Comparison of ENCODE assay signal across 8 mouse cellular contexts in genomic region chr5:109555676-109556571, GRCm38 (mm10). TPM values are rescaled to one million over a fixed set of nuclear protein-coding genes. Genes with fewer than 3 reads are reported as not detected.
DNase-seq lines count a peak whose midpoint lies in the region; ATAC-seq and TF ChIP-seq lines count a peak whose summit lies in the region.

No protein-coding gene starts in this region.

- no peak for TF ChIP-seq CTCF in lung, adult 2 months (IDR thresholded peaks at IDR 0.05; ENCODE audit: insufficient read depth, low read length)
- TF ChIP-seq CTCF in olfactory bulb, adult 2 months (IDR thresholded peaks at IDR 0.05; ENCODE audit: insufficient read depth, low read depth, low read length) = no peak

- H3K9me3 ChIP-seq in forebrain, embryonic 16.5 days (ENCODE audit: control insufficient read depth, low read length) = peaks cover 42% of the 10 kb centered on the region
- peaks cover 50% of the 10 kb centered on the region for H3K9me3 ChIP-seq in intestine, embryonic 14.5 days (ENCODE audit: control insufficient read depth, low read length)
- peaks cover 58% of the 10 kb centered on the region for H3K9me3 ChIP-seq in limb, embryonic 14.5 days (ENCODE audit: control insufficient read depth, low read length)

- H3K9ac ChIP-seq in forebrain, embryonic 16.5 days (replicated peaks; ENCODE audit: low read depth, low read length) = no peak overlapping the region
- H3K9ac ChIP-seq in intestine, embryonic 14.5 days (ENCODE audit: low read length) = no peak overlapping the region
- no peak overlapping the region for H3K9ac ChIP-seq in limb, embryonic 14.5 days (ENCODE audit: low read depth, low read length, severe bottlenecking)

- peak overlapping the region; percentile 52 for H3K4me3 ChIP-seq in lung, adult 2 months (replicated peaks; ENCODE audit: extremely low read depth, low read depth, low read length)
- H3K4me3 ChIP-seq in forebrain, embryonic 16.5 days (replicated peaks; ENCODE audit: low read length) = peak overlapping the region; percentile 81
- H3K4me3 ChIP-seq in intestine, embryonic 14.5 days (ENCODE audit: low read depth, low read length) = peak overlapping the region; percentile 64
- peak overlapping the region; percentile 68 for H3K4me3 ChIP-seq in limb, embryonic 14.5 days (replicated peaks; ENCODE audit: low read length)
- peak overlapping the region; percentile 48 for H3K4me3 ChIP-seq in olfactory bulb, adult 2 months (ENCODE audit: insufficient read depth, low read depth, low read length)

- H3K36me3 ChIP-seq in forebrain, embryonic 16.5 days (ENCODE audit: control insufficient read depth, insufficient read depth) = peaks cover 11% of the 10 kb centered on the region; the same call in 1 of the 2 replicates
- H3K36me3 ChIP-seq in intestine, embryonic 14.5 days (ENCODE audit: control insufficient read depth, insufficient read depth, low read length) = no peaks in the 10 kb centered on the region
- H3K36me3 ChIP-seq in limb, embryonic 14.5 days (ENCODE audit: control insufficient read depth, insufficient read depth, low read length) = no peaks in the 10 kb centered on the region; the same call in 1 of the 2 replicates

- 77% methylated on average over 54 of the region's 54 CpGs for WGBS in lung, adult 2 months
- WGBS in forebrain, embryonic 16.5 days = 81% methylated on average over 54 of the region's 54 CpGs
- WGBS in intestine, embryonic 14.5 days = 75% methylated on average over 54 of the region's 54 CpGs
- WGBS in limb, embryonic 14.5 days = 77% methylated on average over 50 of the region's 54 CpGs
- 79% methylated on average over 54 of the region's 54 CpGs for WGBS in olfactory bulb, adult 2 months

- peak overlapping the region; percentile 99 for H3K27ac ChIP-seq in forebrain, embryonic 16.5 days (ENCODE audit: low read length)
- H3K27ac ChIP-seq in intestine, embryonic 14.5 days (ENCODE audit: low read depth) = peak overlapping the region; percentile 94
- H3K27ac ChIP-seq in limb, embryonic 14.5 days (replicated peaks; ENCODE audit: low read depth, low read length) = peak overlapping the region; percentile 84; the same call in 1 of the 2 replicates
- no peak overlapping the region for H3K27ac ChIP-seq in olfactory bulb, adult 2 months (ENCODE audit: insufficient read depth, low read depth, low read length)

- H3K4me1 ChIP-seq in lung, adult 2 months (ENCODE audit: control insufficient read depth, insufficient read depth, low read length) = no peaks in the 10 kb centered on the region
- H3K4me1 ChIP-seq in forebrain, embryonic 16.5 days (replicated peaks; ENCODE audit: control insufficient read depth, insufficient read depth, low read length) = no peaks in the 10 kb centered on the region
- H3K4me1 ChIP-seq in intestine, embryonic 14.5 days (replicated peaks; ENCODE audit: control insufficient read depth, insufficient read depth, low read length) = no peaks in the 10 kb centered on the region
- H3K4me1 ChIP-seq in limb, embryonic 14.5 days (ENCODE audit: control insufficient read depth, insufficient read depth, low read length) = no peaks in the 10 kb centered on the region
- H3K4me1 ChIP-seq in olfactory bulb, adult 2 months (ENCODE audit: control insufficient read depth, insufficient read depth, low read length) = peaks cover 3% of the 10 kb centered on the region

- ATAC-seq in forebrain, embryonic 16.5 days = no peak
- ATAC-seq in intestine, embryonic 14.5 days (replicated peaks; ENCODE audit: low FRiP score, low TSS enrichment, low read depth) = no peak
- no peak for ATAC-seq in limb, embryonic 14.5 days (ENCODE audit: low FRiP score, low read depth)

- DNase-seq in lung, adult 2 months = peak; percentile 4
- no peak for DNase-seq in lung, postnatal 14 days
- DNase-seq in adrenal gland, adult 8-10 months = peak; percentile 54
- DNase-seq in intestine, embryonic 14.5 days (ENCODE audit: low spot score) = peak; percentile 68
- DNase-seq in limb, embryonic 14.5 days (ENCODE audit: low spot score) = no peak
- no peak for DNase-seq in adipocyte (ENCODE audit: low spot score)

- H3K27me3 ChIP-seq in forebrain, embryonic 16.5 days (replicated peaks; ENCODE audit: control insufficient read depth, insufficient read depth, low read length) = no peaks in the 10 kb centered on the region
- H3K27me3 ChIP-seq in intestine, embryonic 14.5 days (replicated peaks; ENCODE audit: control insufficient read depth, insufficient read depth, low read length) = no peaks in the 10 kb centered on the region
- no peaks in the 10 kb centered on the region for H3K27me3 ChIP-seq in limb, embryonic 14.5 days (ENCODE audit: control insufficient read depth, insufficient read depth, low read length)

- peak overlapping the region; percentile 51 for H3K4me2 ChIP-seq in forebrain, embryonic 16.5 days (ENCODE audit: low read length)
- H3K4me2 ChIP-seq in intestine, embryonic 14.5 days (ENCODE audit: low read length) = peak overlapping the region; percentile 50
- peak overlapping the region; percentile 48; the same call in 1 of the 2 replicates for H3K4me2 ChIP-seq in limb, embryonic 14.5 days (replicated peaks; ENCODE audit: low read depth, low read length, severe bottlenecking)

- no peak for TF ChIP-seq POLR2A in lung, adult 2 months (IDR thresholded peaks at IDR 0.05; ENCODE audit: borderline replicate concordance, extremely low read depth, low read depth, low read length)
- TF ChIP-seq POLR2A in limb, embryonic 14.5 days (IDR thresholded peaks at IDR 0.05; ENCODE audit: borderline replicate concordance, extremely low read depth, insufficient read depth, insufficient read length) = no peak
- TF ChIP-seq POLR2A in olfactory bulb, adult 2 months (IDR thresholded peaks at IDR 0.05; ENCODE audit: insufficient read depth, low read depth, low read length) = no peak

RNA-seq across cellular contexts. Expression of gene Crlf2, which starts 2.9 kb away (rescaled TPM):
- 33.0 and 70.2 TPM in 2 replicates for polyA plus RNA-seq in lung, adult 2 months (2012; rRNA removed)
- total RNA-seq in adrenal gland, adult 8-10 months (2022) = 10 to 100 TPM; 47.3 to 60.5 (median 55.6) TPM
- 10.9 and 11.4 TPM in 2 replicates for polyA plus RNA-seq in forebrain, embryonic 16.5 days (2015; fragmentation: Nextera tagmentation; extraction: Ambion mirVana)
- 10.8 and 11.0 TPM in 2 replicates for polyA plus RNA-seq in intestine, embryonic 14.5 days (2014; fragmentation: Nextera tagmentation; extraction: Ambion mirVana)
- polyA plus RNA-seq in limb, embryonic 14.5 days (2012; rRNA removed) = 22.1 and 35.5 TPM in 2 replicates
- polyA plus RNA-seq in limb, embryonic 14.5 days (2014; fragmentation: Nextera tagmentation; extraction: Ambion mirVana) = 9.1 and 11.0 TPM in 2 replicates
- polyA plus RNA-seq in olfactory bulb, adult 2 months (2012; ENCODE audit: insufficient read depth, insufficient read length, low replicate concordance, missing spikeins) = not detected in 2 replicates

Comparison
In these comparisons a context has a peak if more than half of its experiments do, and no peak if none do; other contexts are left out.
1. DNase-seq: peak in lung, adult 2 months (single experiment), adrenal gland, adult 8-10 months (single experiment) and intestine, embryonic 14.5 days (single experiment); none in lung, postnatal 14 days (single experiment), limb, embryonic 14.5 days (single experiment) and adipocyte (single experiment).
2. RNA of gene Crlf2, which starts 2.9 kb away (polyA plus RNA-seq): 33.0 to 70.2 TPM in lung, adult 2 months, 9.1 to 35.5 TPM in limb, embryonic 14.5 days, 10.8 to 11.0 TPM in intestine, embryonic 14.5 days and 10.9 to 11.4 TPM in forebrain, embryonic 16.5 days; not detected in olfactory bulb, adult 2 months; every median in the first group is over 10 times any median in the second.
3. Peak in every context shown above with its lines, with median percentiles within 50 percentile points of each other: H3K4me3 ChIP-seq and H3K4me2 ChIP-seq.